Mouse (Mus musculus): ENCODE data around the gene Ccdc173.
"Not testable (repeated sequence)": the region's sequence is repeated elsewhere in the genome, so short reads cannot be mapped to it uniquely, and the experiment has no call there.

Ccdc173 gene

GRCm38 (mm10) chr2:69789429-69790069 is at the start of gene Ccdc173, which contains the start of gene Phospho2:
TSS of gene Ccdc173 (minus strand) at chr2:69789575.
TSS of gene Phospho2 (plus strand) at chr2:69789623.
- peak; percentile 99 for DNase-seq (ENCODE audit: low read depth, low spot score)

DNA sequence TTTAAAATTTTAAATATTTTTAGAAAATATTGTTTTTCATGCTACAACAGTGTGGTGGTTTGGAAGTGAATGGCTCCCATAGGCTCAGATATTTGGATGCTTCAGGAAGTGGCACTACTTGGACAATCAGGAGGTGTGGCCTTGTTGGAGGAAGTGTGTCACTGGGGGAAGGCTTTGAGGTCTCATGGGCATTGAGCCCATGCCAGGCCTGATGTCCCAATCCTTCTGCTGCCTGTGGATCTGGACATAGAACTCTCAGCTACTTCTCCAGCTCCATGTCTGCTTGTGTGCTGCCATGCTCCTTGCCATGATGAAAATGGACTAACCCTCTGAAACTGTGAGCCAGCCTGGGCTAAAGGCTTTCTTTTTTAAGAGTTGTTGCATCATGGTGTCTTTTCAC is 49.3 kb upstream of the Ccdc173 start:
- DNase-seq (ENCODE audit: low read depth, low spot score), result no peak

GRCm38 (mm10) chr2:69837996-69838395 is 48.6 kb upstream of the Ccdc173 start:
- DNase-seq (ENCODE audit: low read depth, low spot score), result no peak

DNA sequence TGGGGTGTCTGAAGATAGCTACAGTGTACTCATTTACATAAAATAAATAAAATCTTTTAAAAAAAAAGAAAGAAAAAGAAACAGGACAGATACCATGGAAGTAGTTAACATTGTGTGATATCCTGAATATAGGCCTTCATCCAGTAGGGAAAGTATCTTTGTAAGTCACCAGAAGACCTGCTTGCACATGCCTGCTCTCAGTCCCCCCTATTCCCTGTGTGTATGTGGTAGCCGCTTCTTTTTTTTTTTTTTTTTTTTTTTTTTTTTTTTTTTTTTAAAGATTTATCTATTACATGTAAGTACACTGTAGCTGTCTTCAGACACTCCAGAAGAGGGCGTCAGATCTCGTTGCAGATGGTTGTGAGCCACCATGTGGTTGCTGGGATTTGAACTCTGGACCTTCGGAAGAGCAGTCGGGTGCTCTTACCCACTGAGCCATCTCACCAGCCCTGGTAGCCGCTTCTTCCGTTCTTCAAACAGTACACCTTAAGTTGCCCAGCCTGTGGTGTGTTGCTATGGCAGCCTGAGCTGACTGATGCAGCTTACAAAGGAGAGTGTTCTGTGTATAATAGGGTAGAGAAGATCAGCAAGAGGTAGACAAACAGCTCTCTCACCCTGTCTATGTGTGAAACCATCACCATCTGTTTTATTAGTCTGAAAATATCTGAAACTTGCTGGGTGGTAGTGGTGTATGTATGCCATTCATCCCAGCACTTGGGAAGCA is 48.0 kb upstream of the Ccdc173 start:
- DNase-seq (ENCODE audit: low read depth, low spot score), result no peak

DNA sequence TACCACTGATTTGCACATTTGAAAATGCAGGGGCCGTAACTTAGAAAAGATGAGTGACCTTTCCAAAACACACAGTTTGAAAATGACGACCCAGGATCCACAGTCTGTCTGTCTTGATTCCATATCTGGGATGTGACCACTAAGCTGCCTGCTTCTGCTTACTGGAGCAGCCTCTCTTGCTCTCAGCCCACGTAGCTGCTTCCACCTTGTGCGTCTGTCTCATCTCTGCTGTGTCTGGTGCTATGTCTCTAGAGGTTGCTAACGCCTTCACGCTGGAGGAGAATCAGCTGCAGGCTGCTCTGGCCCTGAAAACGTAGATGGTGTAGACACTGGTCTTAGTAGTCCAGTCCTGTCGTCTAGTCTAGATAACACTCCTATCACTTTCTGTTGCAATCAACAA is 40.7 kb upstream of the Ccdc173 start:
- DNase-seq (ENCODE audit: low read depth, low spot score), result no peak

DNA sequence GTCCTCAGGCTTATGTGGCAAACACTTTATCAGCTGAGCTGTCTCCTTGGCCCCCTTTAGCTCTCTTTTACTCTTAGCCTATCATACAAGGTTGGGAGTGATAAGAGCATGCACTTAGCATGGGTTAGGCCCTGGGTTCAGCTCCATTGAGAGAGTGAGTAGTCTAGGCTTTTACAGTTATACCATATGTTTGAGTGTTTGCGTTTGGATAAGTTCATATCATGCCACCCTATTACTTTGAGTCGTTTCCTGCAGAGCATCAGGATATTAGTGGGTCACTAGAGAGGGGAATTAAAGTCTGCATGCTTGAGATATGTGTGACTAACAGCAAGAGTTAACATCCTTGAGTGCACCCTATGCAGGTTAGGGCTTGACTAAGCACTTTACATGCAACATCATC is 40.3 kb upstream of the Ccdc173 start:
- DNase-seq (ENCODE audit: low read depth, low spot score), result no peak

DNA sequence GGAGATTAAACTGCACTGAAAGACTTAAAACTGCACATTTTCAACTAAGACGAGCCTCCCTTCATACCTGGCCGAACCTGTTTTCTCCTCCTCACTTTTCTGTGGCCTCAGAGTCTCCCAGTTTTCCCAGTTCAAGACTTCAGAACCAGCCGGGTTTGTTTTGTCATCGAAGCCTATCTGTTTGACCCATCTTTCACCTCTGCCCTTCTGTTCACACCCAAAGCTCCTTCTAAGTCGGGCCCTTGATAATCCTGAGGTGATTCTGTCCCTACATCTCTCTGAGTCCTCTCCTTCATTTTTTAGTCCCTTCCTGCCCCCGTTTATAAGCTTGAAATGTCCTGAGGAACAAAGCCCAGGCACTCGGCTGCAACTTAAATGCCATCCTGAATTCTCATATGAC is 38.7 kb upstream of the Ccdc173 start:
- no peak for DNase-seq (ENCODE audit: low read depth, low spot score)

GRCm38 (mm10) chr2:69826380-69826779 is 37.0 kb upstream of the Ccdc173 start:
- no peak for DNase-seq (ENCODE audit: low read depth, low spot score)

DNA sequence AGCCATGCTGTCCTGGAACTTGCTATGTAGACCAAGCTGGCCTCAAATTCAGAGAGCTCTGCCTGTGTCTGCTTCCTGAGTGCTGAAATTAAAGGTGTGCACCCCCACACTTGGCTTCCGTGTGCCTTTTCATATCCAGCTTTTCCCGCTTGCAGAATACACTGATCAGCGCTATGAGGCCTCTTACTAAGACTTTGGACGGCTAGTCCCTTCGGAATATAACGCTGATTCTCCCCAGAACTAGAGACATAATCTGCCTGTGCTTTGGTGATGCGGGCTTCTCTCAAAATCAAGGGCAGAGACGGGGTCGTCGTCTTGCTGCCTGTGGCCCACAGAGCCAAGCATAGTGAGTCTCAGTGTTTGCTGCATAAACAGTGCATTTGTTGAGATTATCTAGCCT is 36.5 kb upstream of the Ccdc173 start:
- DNase-seq (ENCODE audit: low read depth, low spot score), result no peak

DNA sequence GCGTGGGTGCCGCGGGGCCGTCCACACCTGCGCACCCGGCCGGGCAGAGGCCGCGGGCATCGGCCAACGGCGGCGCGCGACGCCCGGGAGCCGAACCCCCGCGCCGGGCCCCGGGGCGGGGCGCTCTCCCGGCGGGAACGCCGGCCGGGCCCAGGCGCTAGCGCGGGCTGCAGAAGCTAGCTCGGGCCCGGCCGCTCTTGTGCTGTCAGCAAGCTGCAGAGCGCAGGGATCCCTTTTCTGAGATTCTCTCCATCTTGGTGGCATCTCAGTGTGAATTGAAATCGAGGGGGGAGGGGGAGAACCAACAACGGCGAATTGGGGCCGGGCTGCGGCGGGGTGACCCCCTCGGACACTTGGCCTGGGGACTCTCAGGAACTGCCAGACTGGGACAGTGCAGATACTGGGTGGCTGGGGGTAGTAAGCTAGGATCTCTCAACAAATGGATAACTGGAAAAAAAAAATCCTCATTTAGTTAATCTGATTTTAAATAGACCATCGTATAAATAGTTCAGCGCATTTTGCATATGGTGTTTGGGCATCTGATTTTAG is 33.8 kb upstream of the Ccdc173 start:
- DNase-seq (ENCODE audit: low read depth, low spot score), result peak; percentile 61

GRCm38 (mm10) chr2:69822361-69823128 is 33.2 kb upstream of the Ccdc173 start:
- peak; percentile 58 for DNase-seq (ENCODE audit: low read depth, low spot score)

DNA sequence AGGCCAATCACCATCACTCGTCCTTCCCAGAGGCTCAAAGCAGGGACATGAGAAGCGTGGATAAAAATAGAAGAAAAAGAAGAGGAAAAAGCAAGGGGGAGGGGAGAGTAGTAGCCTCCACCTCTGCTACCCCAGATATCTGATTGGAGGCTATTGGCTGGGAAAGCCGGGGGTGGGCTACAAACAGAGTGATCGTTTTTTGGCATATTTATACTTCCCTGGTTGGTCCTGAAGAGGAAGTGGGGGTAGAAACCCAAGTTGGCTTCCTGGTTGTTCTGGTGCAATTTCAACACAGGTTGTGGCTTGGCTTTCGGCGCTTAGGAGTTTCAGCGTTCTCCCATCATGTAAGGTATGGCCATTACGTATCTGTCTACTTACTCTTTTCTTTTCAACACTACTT is 32.3 kb upstream of the Ccdc173 start, which contains the start of gene Klhl23:
Gene Klhl23, plus strand, starts transcription at position 234 of the 400 bp plus-strand sequence.
- peak; percentile 7 for DNase-seq (ENCODE audit: low read depth, low spot score)

- no peak for DNase-seq (ENCODE audit: low read depth, low spot score)
Measured at GRCm38 (mm10) chr2:69820201-69820600, 30.8 kb upstream of the Ccdc173 start.

DNA sequence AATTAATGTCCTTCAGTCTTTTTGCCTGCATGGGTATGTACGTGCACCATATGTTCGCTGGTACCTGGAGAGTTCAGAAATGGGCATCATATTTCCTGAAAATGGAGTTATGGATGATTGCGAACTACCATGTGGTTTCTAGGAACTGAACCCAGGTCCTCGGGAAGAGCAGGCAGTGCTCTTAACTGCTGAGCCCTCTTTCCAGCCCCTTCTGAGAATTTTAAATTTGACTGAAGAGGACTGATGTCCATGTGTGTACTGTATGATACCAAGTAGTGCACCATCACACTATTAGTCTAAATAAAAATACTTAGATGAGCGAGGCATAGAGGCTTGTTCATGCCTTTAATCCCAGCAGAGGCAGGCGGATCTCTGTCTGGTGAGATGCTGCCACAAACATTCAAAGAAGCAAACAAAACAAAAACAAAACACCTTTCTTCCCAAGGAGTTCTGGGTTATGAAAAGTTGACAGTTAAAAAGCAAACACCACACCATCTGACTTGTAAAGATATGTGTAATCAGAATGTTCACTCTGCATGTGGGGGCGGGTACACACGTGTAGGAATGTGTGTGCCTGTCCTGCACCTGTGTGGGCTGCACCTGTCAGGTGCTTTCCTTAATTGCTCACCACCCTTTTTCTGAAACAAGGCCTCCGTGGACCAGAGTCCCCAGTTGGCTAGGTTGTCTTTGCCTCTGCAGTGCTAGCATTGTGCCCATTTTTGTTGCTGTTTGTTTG is 29.1 kb upstream of the Ccdc173 start:
- DNase-seq (ENCODE audit: low read depth, low spot score), result no peak

GRCm38 (mm10) chr2:69816575-69816974 is 27.2 kb upstream of the Ccdc173 start:
- no peak for DNase-seq (ENCODE audit: low read depth, low spot score)

- DNase-seq (ENCODE audit: low read depth, low spot score), result not testable (repeated sequence)
Measured at GRCm38 (mm10) chr2:69811349-69811748, 22.0 kb upstream of the Ccdc173 start.

- no peak for DNase-seq (ENCODE audit: low read depth, low spot score)
Measured at GRCm38 (mm10) chr2:69810169-69810568, 20.8 kb upstream of the Ccdc173 start.

- not testable (repeated sequence) for DNase-seq (ENCODE audit: low read depth, low spot score)
Measured at GRCm38 (mm10) chr2:69804663-69805062, 15.3 kb upstream of the Ccdc173 start.

- no peak for DNase-seq (ENCODE audit: low read depth, low spot score)
Measured at GRCm38 (mm10) chr2:69803756-69804155, 14.4 kb upstream of the Ccdc173 start.

DNA sequence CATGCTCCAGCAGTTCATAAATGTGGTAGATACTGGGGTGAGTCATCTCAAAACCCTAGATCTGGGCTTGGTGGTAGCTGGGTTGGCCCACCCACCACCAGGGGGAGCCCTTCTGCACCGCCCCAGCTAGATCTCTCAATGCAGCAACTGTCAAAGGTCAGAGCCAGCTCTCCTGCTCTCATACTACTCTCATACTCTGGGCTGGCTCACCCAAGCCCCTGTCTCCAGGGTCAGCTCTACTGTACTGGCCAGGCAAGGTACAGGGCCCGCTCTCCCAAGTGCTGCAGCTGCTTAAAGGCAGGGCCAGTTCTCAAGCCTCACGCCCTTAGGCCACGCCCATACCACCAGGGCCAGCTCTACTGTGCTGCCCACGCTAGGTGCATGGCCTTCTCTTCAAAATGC is 13.5 kb upstream of the Ccdc173 start:
- peak; percentile 7 for DNase-seq (ENCODE audit: low read depth, low spot score)

DNA sequence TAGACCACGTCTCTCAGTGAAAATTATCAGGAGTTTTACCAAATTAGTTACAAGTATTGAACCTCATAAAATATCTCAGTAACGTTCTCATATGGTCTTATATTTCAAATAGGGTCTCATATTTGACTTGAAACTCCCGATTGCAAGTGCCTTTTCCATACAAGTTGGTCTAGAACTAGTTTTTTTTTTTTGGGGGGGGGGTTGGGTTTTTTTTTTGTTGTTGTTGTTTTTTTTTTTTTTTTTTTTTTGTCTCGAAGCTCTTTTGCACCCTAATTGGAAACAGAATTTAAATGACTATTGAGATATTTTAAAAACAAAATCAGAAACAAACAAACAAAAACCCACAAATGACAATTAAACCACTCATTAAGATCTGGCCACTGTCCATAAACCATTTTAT is 1.3 kb upstream of the Ccdc173 start:
- no peak for DNase-seq (ENCODE audit: low read depth, low spot score)

Data from mesoderm, embryonic 11.5 days (tissue).